Mouse (Mus musculus): Measurements from ENCODE around the gene Ap4s1.

DNA sequence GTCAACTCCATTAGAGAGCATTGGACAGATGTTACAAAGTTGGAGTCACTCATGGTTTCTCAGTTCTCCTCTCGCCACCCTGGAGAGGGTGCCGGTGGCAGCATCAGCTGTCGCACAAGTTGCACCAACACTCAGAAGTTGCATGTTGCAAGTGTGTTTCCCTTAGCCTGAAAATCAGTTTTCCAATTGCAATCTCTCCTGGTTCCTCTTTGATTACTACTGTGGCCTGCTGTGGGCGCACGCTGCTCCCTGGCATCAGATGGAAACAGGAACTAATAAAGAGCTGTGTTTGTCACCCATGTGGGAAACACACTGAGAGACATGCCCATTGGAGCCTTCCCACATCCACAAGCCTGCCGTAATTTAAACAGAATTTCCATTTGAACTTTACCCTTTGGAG is 27.8 kb downstream of the Ap4s1 start:
- TF ChIP-seq CTCF (IDR thresholded peaks at IDR 0.05) (no peak), EP300 (IDR thresholded peaks at IDR 0.05) (no peak)

Data from lung, postnatal 0 days (tissue).